Mouse (Mus musculus) heart, embryonic 13.5 days (tissue): ENCODE measurements around the gene Strap. TPM values are rescaled to one million over a fixed set of nuclear protein-coding genes. Genes with fewer than 3 reads are reported as not detected.

Source experiments
- ATAC-seq: fragments of 200-750 bp; cut with Nextera tagmentation; 2 replicates; pipeline ENCODE4 v1.8.0; 2017; ENCODE audit warnings: moderate TSS enrichment; ENCODE audit not compliant: insufficient number of reproducible peaks, low FRiP score, low TSS enrichment; ENCODE audit errors: extremely low read depth
- H3K27ac ChIP-seq: fragments of 300-500 bp; sonication (generic); replicated peaks from 2 replicates; pipeline ENCODE4 v1.5.1; 2015; ENCODE audit warnings: moderate library complexity, mild to moderate bottlenecking, inconsistent platforms
- H3K27me3 ChIP-seq: fragments of 300-500 bp; sonication (generic); replicated peaks from 2 replicates; pipeline ENCODE4 v1.6.1; 2015; ENCODE audit warnings: mild to moderate bottlenecking, inconsistent platforms
- H3K36me3 ChIP-seq: fragments of 300-500 bp; sonication (generic); 2 replicates; pipeline ENCODE4 v1.6.1; 2015; ENCODE audit warnings: mild to moderate bottlenecking, inconsistent platforms
- H3K4me1 ChIP-seq: fragments of 300-500 bp; sonication (generic); 2 replicates; pipeline ENCODE4 v1.6.1; 2015; ENCODE audit warnings: inconsistent platforms
- H3K4me2 ChIP-seq: fragments of 300-500 bp; sonication (generic); 2 replicates; pipeline ENCODE4 v1.6.1; 2015; ENCODE audit warnings: inconsistent platforms, mild to moderate bottlenecking, moderate library complexity
- H3K4me3 ChIP-seq: fragments of 300-500 bp; sonication (generic); 2 replicates; pipeline ENCODE4 v1.5.1; 2015; ENCODE audit warnings: moderate library complexity, mild to moderate bottlenecking, inconsistent platforms
- H3K9ac ChIP-seq: fragments of 300-500 bp; sonication (generic); 2 replicates; pipeline ENCODE4 v1.6.1; 2015; ENCODE audit warnings: inconsistent platforms, mild to moderate bottlenecking, moderate library complexity
- H3K9me3 ChIP-seq: fragments of 300-500 bp; sonication (generic); 2 replicates; pipeline ENCODE4 v1.6.1; 2016; ENCODE audit warnings: inconsistent platforms
- WGBS: fragments of 180-500 bp; shearing (Covaris S2); methylation state at CpG from one replicate; pipeline ENCODE4 v1.1.7; 2015; ENCODE audit warnings: mixed read lengths; 5-methylcytosine and 5-hydroxymethylcytosine counted together
- polyA plus RNA-seq: library from polyadenylated mRNA; unstranded; fragments of >200 nt; fragmentation: Nextera tagmentation; extraction: Ambion mirVana; gene quantifications from 2 replicates; pipeline ENCODE4 v1.2.1, GENCODE M21; 2015

The Strap gene
- polyA plus RNA-seq, 1 experiment from 2014 or later, result 114 TPM

- no peak for ATAC-seq
- no peak overlapping the region for H3K4me2 ChIP-seq
Observed at GRCm38 (mm10) chr6:137783899-137784637, 49.2 kb downstream of the Strap start.

GRCm38 (mm10) chr6:137788976-137789590 is 54.2 kb downstream of the Strap start:
- 69% methylated on average over 9 of the region's 9 CpGs for WGBS
- Histone ChIP-seq H3K4me3 (no peak overlapping the region), H3K9ac (no peak overlapping the region), H3K4me2 (no peak overlapping the region), H3K27ac (no peak overlapping the region), H3K4me1 (peaks cover 8% of the 10 kb centered on the region), H3K27me3 (no peaks in the 10 kb centered on the region), H3K36me3 (peaks cover 16% of the 10 kb centered on the region), H3K9me3 (no peaks in the 10 kb centered on the region)
- no peak for ATAC-seq

More at GRCm38 (mm10) chr6:137783899-137784637, 49.2 kb downstream of the Strap start:
- Histone ChIP-seq H3K9ac (no peak overlapping the region), H3K27ac (no peak overlapping the region), H3K9me3 (no peaks in the 10 kb centered on the region), H3K4me3 (no peak overlapping the region), H3K36me3 (peaks cover 39% of the 10 kb centered on the region), H3K27me3 (no peaks in the 10 kb centered on the region), H3K4me1 (peaks cover 2% of the 10 kb centered on the region)
- 72% methylated on average over 7 of the region's 7 CpGs for WGBS

- Histone ChIP-seq H3K4me3 (no peak overlapping the region), H3K36me3 (peaks cover 16% of the 10 kb centered on the region), H3K4me1 (peaks cover 8% of the 10 kb centered on the region), H3K27ac (no peak overlapping the region), H3K4me2 (no peak overlapping the region), H3K9ac (no peak overlapping the region), H3K27me3 (no peaks in the 10 kb centered on the region), H3K9me3 (no peaks in the 10 kb centered on the region)
- WGBS, result 52% methylated on average over 2 of the region's 2 CpGs
- no peak for ATAC-seq
Observed at GRCm38 (mm10) chr6:137789658-137790057, 54.8 kb downstream of the Strap start.

DNA sequence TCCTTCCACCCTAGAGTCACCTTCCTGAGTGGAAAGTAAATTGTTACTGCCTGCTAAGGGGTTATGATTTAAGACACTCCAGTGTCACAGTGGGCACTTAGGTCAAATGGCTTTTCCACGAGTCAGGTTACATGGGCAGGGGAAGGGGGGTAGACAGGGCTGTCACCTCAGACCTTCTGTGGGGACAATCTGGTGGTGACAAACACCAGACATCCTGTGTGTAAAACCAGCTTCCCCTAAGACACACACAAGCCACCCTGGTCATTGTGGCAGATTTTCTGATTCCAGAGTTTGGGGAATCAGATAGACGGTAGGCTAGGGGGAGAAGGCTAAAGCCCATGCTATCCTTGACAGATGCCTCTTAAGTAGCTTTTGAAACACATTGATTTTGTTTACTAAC is 60.6 kb downstream of the Strap start:
- peaks cover 15% of the 10 kb centered on the region for H3K4me1 ChIP-seq
- H3K9ac ChIP-seq, result no peak overlapping the region
- H3K27ac ChIP-seq, result no peak overlapping the region
- H3K27me3 ChIP-seq, result no peaks in the 10 kb centered on the region
- H3K9me3 ChIP-seq, result peaks cover 9% of the 10 kb centered on the region
- no peak overlapping the region for H3K4me2 ChIP-seq
- no peak for ATAC-seq
- H3K36me3 ChIP-seq, result peaks cover 26% of the 10 kb centered on the region
- H3K4me3 ChIP-seq, result no peak overlapping the region
- WGBS, result 27% methylated on average over 2 of the region's 2 CpGs

GRCm38 (mm10) chr6:137796596-137797567 is 62.0 kb downstream of the Strap start:
- no peak for ATAC-seq
- WGBS, result 69% methylated on average over 29 of the region's 29 CpGs
- Histone ChIP-seq H3K9ac (no peak overlapping the region), H3K27ac (no peak overlapping the region), H3K27me3 (no peaks in the 10 kb centered on the region), H3K4me3 (no peak overlapping the region), H3K36me3 (peaks cover 39% of the 10 kb centered on the region), H3K9me3 (peaks cover 22% of the 10 kb centered on the region), H3K4me1 (peaks cover 15% of the 10 kb centered on the region), H3K4me2 (no peak overlapping the region)

DNA sequence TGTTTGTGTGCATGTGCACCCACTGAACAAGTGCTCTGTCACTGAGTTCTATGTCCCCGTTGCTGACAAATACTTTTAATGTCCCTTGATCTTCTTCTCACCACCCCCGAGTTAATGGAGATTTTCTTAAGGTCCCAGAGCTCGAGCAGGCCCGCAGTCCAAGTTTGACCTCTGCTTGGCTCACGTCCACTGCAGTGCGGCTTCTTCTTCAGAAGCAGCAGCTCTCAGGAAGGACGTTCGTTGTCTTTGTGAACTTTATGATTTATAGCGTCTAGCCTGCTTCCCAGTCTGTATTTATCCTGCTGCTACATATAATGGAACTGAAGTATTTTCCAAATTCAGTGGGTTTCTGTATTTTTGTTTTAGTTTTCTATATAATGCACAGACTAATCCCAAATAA is 64.4 kb downstream of the Strap start:
- H3K27me3 ChIP-seq, result no peaks in the 10 kb centered on the region
- peaks cover 24% of the 10 kb centered on the region for H3K9me3 ChIP-seq
- peaks cover 7% of the 10 kb centered on the region for H3K4me1 ChIP-seq
- no peak overlapping the region for H3K27ac ChIP-seq
- peaks cover 45% of the 10 kb centered on the region for H3K36me3 ChIP-seq
- 84% methylated on average over 9 of the region's 9 CpGs for WGBS
- no peak overlapping the region for H3K9ac ChIP-seq
- no peak overlapping the region for H3K4me3 ChIP-seq
- no peak for ATAC-seq
- no peak overlapping the region for H3K4me2 ChIP-seq

Other genes with a start within 250 kb of the Strap start
- gene Eps8, start 80.2 kb upstream of the Strap start, polyA plus RNA-seq, result 17.8 and 22.2 TPM in 2 replicates
- 47.7 and 53.8 TPM in 2 replicates for gene Dera, start 19.5 kb downstream of the Strap start, polyA plus RNA-seq